In genomic region chr8:120751226-120752081, GRCm38 (mm10) we compare ENCODE assay signal across 9 mouse cellular contexts. TPM values are rescaled to one million over a fixed set of nuclear protein-coding genes. Genes with fewer than 3 reads are reported as not detected.
DNase-seq lines count a peak whose midpoint lies in the region; ATAC-seq and TF ChIP-seq lines count a peak whose summit lies in the region.
"Had no signal": no experiment of that assay in that cellular context is flagged by ENCODE, and none has a peak within 500 bp of the region (broad histone marks: within the 10 kb centered on the region; RNA-seq: fewer than 3 reads in every experiment).

No protein-coding gene starts in this region.

- no peak overlapping the region for H3K4me2 ChIP-seq in neural tube, embryonic 11.5 days (ENCODE audit: low read depth)
- H3K4me2 ChIP-seq in liver, embryonic 13.5 days = 0 out of 2 replicates have a peak overlapping the region, but pooled peaks have one; percentile 17

- H3K27me3 ChIP-seq in neural tube, embryonic 11.5 days (ENCODE audit: control insufficient read depth, insufficient read depth, low read length) = no peaks in the 10 kb centered on the region
- no peaks in the 10 kb centered on the region for H3K27me3 ChIP-seq in liver, embryonic 13.5 days

- WGBS in neural tube, embryonic 11.5 days = 69% methylated on average over 21 of the region's 21 CpGs
- WGBS in liver, embryonic 13.5 days (ENCODE audit: insufficient replicate concordance) = 58% methylated on average over 21 of the region's 21 CpGs

- peak overlapping the region; percentile 63 for H3K4me3 ChIP-seq in gastrocnemius, adult 2 months
- H3K4me3 ChIP-seq in neural tube, embryonic 11.5 days (ENCODE audit: low read depth, low read length) = no peak overlapping the region
- H3K4me3 ChIP-seq in liver, embryonic 13.5 days (replicated peaks) = no peak overlapping the region

- TF ChIP-seq CTCF in gastrocnemius, adult 2 months (IDR thresholded peaks at IDR 0.05) = no peak; the same call in 1 of the 2 replicates

- no peak for ATAC-seq in neural tube, embryonic 11.5 days (ENCODE audit: insufficient read depth, low FRiP score, low TSS enrichment)
- no peak for ATAC-seq in liver, embryonic 13.5 days (ENCODE audit: low read depth)

- no peaks in the 10 kb centered on the region for H3K9me3 ChIP-seq in neural tube, embryonic 11.5 days (ENCODE audit: control insufficient read depth, low read length)
- no peaks in the 10 kb centered on the region for H3K9me3 ChIP-seq in liver, embryonic 13.5 days (replicated peaks)

- peak overlapping the region; percentile 90 for H3K27ac ChIP-seq in gastrocnemius, adult 2 months
- peak overlapping the region; percentile 24; the same call in 1 of the 2 replicates for H3K27ac ChIP-seq in neural tube, embryonic 11.5 days (ENCODE audit: low read depth, low read length)
- H3K27ac ChIP-seq in liver, embryonic 13.5 days = 0 out of 2 replicates have a peak overlapping the region, but pooled peaks have one; percentile 2

- no peaks in the 10 kb centered on the region; the same call in 1 of the 2 replicates for H3K4me1 ChIP-seq in neural tube, embryonic 11.5 days (ENCODE audit: control insufficient read depth, insufficient read depth, low read length)
- peaks cover 17% of the 10 kb centered on the region for H3K4me1 ChIP-seq in liver, embryonic 13.5 days (replicated peaks)

- H3K9ac ChIP-seq in neural tube, embryonic 11.5 days (ENCODE audit: low read length) = no peak overlapping the region
- no peak overlapping the region for H3K9ac ChIP-seq in liver, embryonic 13.5 days

- no peak for DNase-seq in gastrocnemius, adult 2 months
- no peak for DNase-seq in gastrocnemius, postnatal 25 days
- DNase-seq in neural tube, embryonic 11.5 days (ENCODE audit: low spot score) = no peak
- DNase-seq in neural tube, embryonic 10.5 days (ENCODE audit: extremely low spot score, low spot score) = no peak
- DNase-seq in liver, embryonic 13.5 days = no peak
- no peak for DNase-seq in left cerebral cortex, adult 8-10 months (ENCODE audit: low spot score in 2 of 2)
- DNase-seq in retina, embryonic 14.5 days (ENCODE audit: low spot score) = no peak
- DNase-seq in right cerebral cortex, adult 2 months (ENCODE audit: low spot score in 2 of 2) = no peak
- DNase-seq: cerebellum, postnatal 36 days had no signal

- no peaks in the 10 kb centered on the region for H3K36me3 ChIP-seq in neural tube, embryonic 11.5 days (ENCODE audit: control insufficient read depth, insufficient read depth, low read length)
- H3K36me3 ChIP-seq in liver, embryonic 13.5 days = peaks cover 4% of the 10 kb centered on the region; the same call in 1 of the 2 replicates

- intact Hi-C loops in gastrocnemius, adult 2 months (cut with DNase I) = loop anchor here (2.0 kb wide), 1 partner anchor 17 kb away; no protein-coding TSS in a partner anchor

RNA-seq across cellular contexts. Expression of gene Irf8, which starts 15.3 kb away (rescaled TPM):
- 10 to 100 TPM in 1 of 2 experiments, 1 to 10 TPM in 1; 4.8 to 11.2 TPM for total RNA-seq in gastrocnemius, adult 2 months (2021)
- 1 to 10 TPM; 3.9 to 5.0 TPM for total RNA-seq in gastrocnemius, postnatal 25 days (2021)
- 3.6 and 3.8 TPM in 2 replicates for polyA plus RNA-seq in neural tube, embryonic 11.5 days (2014; fragmentation: Nextera tagmentation; extraction: Ambion mirVana)
- polyA plus RNA-seq in liver, embryonic 13.5 days (2015; fragmentation: Nextera tagmentation; extraction: Ambion mirVana) = 11.6 and 12.1 TPM in 2 replicates
- 10 to 100 TPM in 2 of 4 experiments, 1 to 10 TPM in 2; 5.1 to 22.2 (median 11.7) TPM for total RNA-seq in left cerebral cortex, adult 8-10 months (2022)

Comparison
In these comparisons a context has a peak if more than half of its experiments do, and no peak if none do; other contexts are left out.
1. H3K27ac ChIP-seq: peak in every context shown above with its lines; median percentile 90 in gastrocnemius, adult 2 months; 24 in neural tube, embryonic 11.5 days; 2 in liver, embryonic 13.5 days.